Mouse (Mus musculus): ENCODE results near the gene Gsdme. TPM values are rescaled to one million over a fixed set of nuclear protein-coding genes. Genes with fewer than 3 reads are reported as not detected.

Gsdme gene
- polyA plus RNA-seq, 2 experiments: 4.7 to 34.3 TPM

DNA sequence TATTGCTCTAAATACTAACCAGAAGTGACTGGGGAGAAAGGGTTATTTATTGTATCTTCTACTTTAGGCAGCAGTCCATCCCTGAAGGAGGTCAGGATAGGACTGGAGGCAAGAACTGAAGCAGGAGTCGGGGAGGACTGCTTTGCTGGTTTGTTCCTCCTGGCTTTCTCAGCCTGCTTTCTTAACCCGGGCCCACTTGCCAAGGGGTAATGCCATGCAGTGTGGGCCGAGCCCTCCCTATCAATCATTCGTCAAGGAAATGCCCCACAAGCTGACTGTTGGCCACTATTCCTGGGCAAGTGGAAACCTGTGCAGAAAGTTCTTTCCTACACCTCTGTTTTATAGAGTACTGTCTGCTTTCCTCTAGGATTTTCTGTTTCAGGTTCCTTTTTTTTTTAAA is 114.3 kb downstream of the Gsdme start:
- no peak for ATAC-seq (ENCODE audit: low FRiP score, low read depth)
- Histone ChIP-seq H3K4me2 (replicated peaks; ENCODE audit: low read depth, low read length, severe bottlenecking) (no peak overlapping the region), H3K4me3 (replicated peaks; ENCODE audit: low read length) (no peak overlapping the region), H3K36me3 (ENCODE audit: control insufficient read depth, insufficient read depth, low read length) (peaks cover 8% of the 10 kb centered on the region; the same call in 1 of the 2 replicates), H3K9ac (ENCODE audit: low read depth, low read length, severe bottlenecking) (no peak overlapping the region), H3K4me1 (ENCODE audit: control insufficient read depth, insufficient read depth, low read length) (no peaks in the 10 kb centered on the region), H3K9me3 (ENCODE audit: control insufficient read depth, low read length) (no peaks in the 10 kb centered on the region), H3K27ac (replicated peaks; ENCODE audit: low read depth, low read length) (no peak overlapping the region), H3K27me3 (ENCODE audit: control insufficient read depth, insufficient read depth, low read length) (no peaks in the 10 kb centered on the region)
- no peak for DNase-seq (ENCODE audit: low spot score)
- 82% methylated on average over 4 of the region's 4 CpGs for WGBS
- TF ChIP-seq POLR2A (IDR thresholded peaks at IDR 0.05; ENCODE audit: borderline replicate concordance, extremely low read depth, insufficient read depth, insufficient read length): no peak

DNA sequence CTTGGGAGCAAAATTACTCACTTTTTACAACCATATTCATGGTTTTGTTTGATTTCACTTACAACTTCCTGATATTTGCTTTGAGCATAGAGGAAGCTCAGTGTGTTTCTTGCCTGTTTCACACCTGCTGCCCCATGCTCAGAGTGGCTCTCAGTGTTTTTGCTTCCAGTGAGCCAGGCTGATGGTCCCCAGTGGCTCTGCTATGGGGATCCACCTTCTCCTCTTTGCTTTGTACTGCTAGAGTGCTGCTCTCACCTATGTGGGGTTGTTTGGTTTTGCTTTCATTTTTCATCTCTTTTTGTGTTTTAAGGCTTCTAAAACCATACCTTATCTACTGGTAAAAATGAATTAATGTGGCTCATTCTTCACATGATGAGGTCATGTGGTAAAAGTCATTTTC is 117.5 kb downstream of the Gsdme start:
- H3K36me3 ChIP-seq (ENCODE audit: control insufficient read depth, insufficient read depth, low read length): peaks cover 8% of the 10 kb centered on the region; the same call in 1 of the 2 replicates
- TF ChIP-seq POLR2A (IDR thresholded peaks at IDR 0.05; ENCODE audit: borderline replicate concordance, extremely low read depth, insufficient read depth, insufficient read length): no peak
- no peak overlapping the region for H3K4me3 ChIP-seq (replicated peaks; ENCODE audit: low read length)
- H3K4me1 ChIP-seq (ENCODE audit: control insufficient read depth, insufficient read depth, low read length): no peaks in the 10 kb centered on the region
- H3K27ac ChIP-seq (replicated peaks; ENCODE audit: low read depth, low read length): no peak overlapping the region
- no peak for DNase-seq (ENCODE audit: low spot score)
- no peaks in the 10 kb centered on the region for H3K27me3 ChIP-seq (ENCODE audit: control insufficient read depth, insufficient read depth, low read length)
- no peaks in the 10 kb centered on the region for H3K9me3 ChIP-seq (ENCODE audit: control insufficient read depth, low read length)
- no peak overlapping the region for H3K9ac ChIP-seq (ENCODE audit: low read depth, low read length, severe bottlenecking)
- ATAC-seq (ENCODE audit: low FRiP score, low read depth): no peak
- H3K4me2 ChIP-seq (replicated peaks; ENCODE audit: low read depth, low read length, severe bottlenecking): no peak overlapping the region

DNA sequence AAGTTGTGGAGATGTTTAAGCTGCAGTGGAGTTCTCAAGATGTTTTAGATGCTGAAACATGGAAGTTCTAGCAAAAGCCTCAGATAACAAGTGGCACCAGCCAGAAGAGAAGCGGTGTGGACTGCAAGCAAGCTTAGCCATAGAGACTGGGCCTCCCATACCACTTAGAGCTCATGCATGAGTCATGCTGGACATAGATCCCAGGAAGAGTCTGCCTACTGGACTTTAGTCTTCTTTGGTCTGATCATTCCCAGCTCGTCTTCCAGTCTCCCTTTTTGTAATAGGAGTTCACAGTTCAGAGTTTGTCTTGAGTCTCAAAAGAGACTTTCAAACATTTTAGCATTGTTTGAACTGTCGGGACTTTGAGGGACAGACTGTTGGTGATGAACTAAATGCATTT is 124.1 kb downstream of the Gsdme start:
- Histone ChIP-seq H3K4me2 (replicated peaks; ENCODE audit: low read depth, low read length, severe bottlenecking) (no peak overlapping the region), H3K4me3 (replicated peaks; ENCODE audit: low read length) (no peak overlapping the region), H3K9ac (ENCODE audit: low read depth, low read length, severe bottlenecking) (no peak overlapping the region), H3K27me3 (ENCODE audit: control insufficient read depth, insufficient read depth, low read length) (no peaks in the 10 kb centered on the region), H3K27ac (replicated peaks; ENCODE audit: low read depth, low read length) (no peak overlapping the region), H3K9me3 (ENCODE audit: control insufficient read depth, low read length) (no peaks in the 10 kb centered on the region), H3K4me1 (ENCODE audit: control insufficient read depth, insufficient read depth, low read length) (peaks cover 12% of the 10 kb centered on the region), H3K36me3 (ENCODE audit: control insufficient read depth, insufficient read depth, low read length) (no peaks in the 10 kb centered on the region)
- DNase-seq (ENCODE audit: low spot score) (no peak), ATAC-seq (ENCODE audit: low FRiP score, low read depth) (no peak)
- no peak for TF ChIP-seq POLR2A (IDR thresholded peaks at IDR 0.05; ENCODE audit: borderline replicate concordance, extremely low read depth, insufficient read depth, insufficient read length)
- WGBS: 97% methylated on average over 3 of the region's 3 CpGs

Other genes starting within 250 kb of the Gsdme start
- 19.6 and 33.9 TPM in 2 replicates for gene Mpp6, start 153.6 kb downstream of the Gsdme start, polyA plus RNA-seq (2012; rRNA removed)
- 64.8 and 66.4 TPM in 2 replicates for gene Mpp6, start 153.6 kb downstream of the Gsdme start, polyA plus RNA-seq (2014; fragmentation: Nextera tagmentation; extraction: Ambion mirVana)
- gene Osbpl3, start 192.3 kb upstream of the Gsdme start, polyA plus RNA-seq (2012; rRNA removed): 18.2 and 19.8 TPM in 2 replicates
- 10.9 and 11.9 TPM in 2 replicates for gene Osbpl3, start 192.3 kb upstream of the Gsdme start, polyA plus RNA-seq (2014; fragmentation: Nextera tagmentation; extraction: Ambion mirVana)